10 mouse cellular contexts compared by ENCODE assay signal in the genomic region with DNA sequence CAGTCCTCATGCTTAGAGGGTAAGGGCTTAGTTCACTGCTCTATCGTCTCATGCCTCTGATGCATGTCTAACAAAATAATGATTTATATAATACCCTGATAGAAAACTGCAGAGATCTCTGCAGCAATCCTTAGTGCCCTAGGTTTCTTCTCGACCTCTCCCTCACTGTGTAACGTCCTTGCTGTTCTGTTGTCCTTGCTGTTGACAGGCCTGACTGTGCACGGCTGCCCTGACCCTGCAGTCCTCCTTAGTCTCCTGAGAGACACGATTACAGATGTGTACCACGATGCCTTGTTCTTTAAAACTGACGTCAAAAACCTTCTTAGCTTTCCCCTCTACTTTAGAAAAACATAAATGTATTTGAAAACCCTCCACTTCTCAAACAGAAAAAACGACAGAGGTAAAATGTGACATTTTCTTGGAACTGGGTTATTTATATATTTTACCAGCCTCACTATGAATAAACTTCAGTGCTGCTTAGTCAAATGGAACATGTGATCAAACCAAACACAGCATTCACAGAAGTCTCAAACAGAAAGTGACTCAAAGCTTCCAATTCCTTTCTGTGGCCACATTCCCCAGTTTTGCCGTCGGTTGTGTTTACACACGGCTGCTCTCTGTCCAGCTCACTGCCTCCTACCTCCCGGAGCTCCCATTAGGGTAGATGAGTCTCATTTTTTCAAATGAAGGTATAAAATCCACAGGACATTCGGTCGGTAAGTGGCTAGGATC. TPM values are rescaled to one million over a fixed set of nuclear protein-coding genes. Genes with fewer than 3 reads are reported as not detected.
DNase-seq lines count a peak whose midpoint lies in the region; ATAC-seq and TF ChIP-seq lines count a peak whose summit lies in the region.
"Had no signal": no experiment of that assay in that cellular context is flagged by ENCODE, and none has a peak within 500 bp of the region (broad histone marks: within the 10 kb centered on the region; RNA-seq: fewer than 3 reads in every experiment).

No protein-coding gene starts in this region.

- no peaks in the 10 kb centered on the region; the same call in 1 of the 2 replicates for H3K79me2 ChIP-seq in heart, adult 2 months (replicated peaks; ENCODE audit: control insufficient read depth, insufficient read depth, low read length)

- no peaks in the 10 kb centered on the region for H3K9me3 ChIP-seq in intestine, embryonic 15.5 days
- H3K9me3 ChIP-seq in stomach, embryonic 15.5 days, result no peaks in the 10 kb centered on the region
- H3K9me3 ChIP-seq in forebrain, embryonic 10.5 days, result no peaks in the 10 kb centered on the region

- no peak overlapping the region for H3K4me2 ChIP-seq in intestine, embryonic 15.5 days (replicated peaks)
- H3K4me2 ChIP-seq in stomach, embryonic 15.5 days, result peak overlapping the region; percentile 27; the same call in 1 of the 2 replicates

- H3K27me3 ChIP-seq in heart, adult 2 months (ENCODE audit: control insufficient read depth, insufficient read depth, low read length), result no peaks in the 10 kb centered on the region
- H3K27me3 ChIP-seq in intestine, embryonic 15.5 days (replicated peaks), result no peaks in the 10 kb centered on the region
- no peaks in the 10 kb centered on the region for H3K27me3 ChIP-seq in stomach, embryonic 15.5 days (replicated peaks)
- no peaks in the 10 kb centered on the region for H3K27me3 ChIP-seq in forebrain, embryonic 10.5 days (ENCODE audit: poor library complexity, severe bottlenecking)

- ATAC-seq in intestine, embryonic 15.5 days, result no peak
- peak; percentile 28; the same call in 1 of the 2 replicates for ATAC-seq in stomach, embryonic 15.5 days (ENCODE audit: insufficient read depth, low FRiP score, low read depth)

- no peak for DNase-seq in heart, adult 2 months
- no peak for DNase-seq in heart, adult 8-10 months (ENCODE audit: low spot score)
- DNase-seq in lung, adult 2 months, result no peak
- DNase-seq in lung, postnatal 14 days, result no peak
- no peak for DNase-seq in thymus, postnatal 25 days
- DNase-seq in forebrain, embryonic 10.5 days (ENCODE audit: extremely low spot score, low spot score), result no peak
- DNase-seq: layer of hippocampus, adult 9-11 months had no signal

- no peak for TF ChIP-seq EP300 in heart, adult 2 months (IDR thresholded peaks at IDR 0.05; ENCODE audit: insufficient read depth, low read depth, low read length)

- H3K4me3 ChIP-seq in heart, adult 2 months, result no peak overlapping the region
- peak overlapping the region; percentile 6 for H3K4me3 ChIP-seq in lung, adult 2 months (replicated peaks; ENCODE audit: extremely low read depth, low read depth, low read length)
- H3K4me3 ChIP-seq in intestine, embryonic 15.5 days (replicated peaks), result no peak overlapping the region
- no peak overlapping the region for H3K4me3 ChIP-seq in stomach, embryonic 15.5 days (replicated peaks)
- H3K4me3 ChIP-seq in forebrain, embryonic 10.5 days, result no peak overlapping the region
- H3K4me3 ChIP-seq: erythroblast, embryonic 14.5 days had no signal

- H3K27ac ChIP-seq in heart, adult 2 months, result peak overlapping the region; percentile 65
- H3K27ac ChIP-seq in intestine, embryonic 15.5 days, result 0 out of 2 replicates have a peak overlapping the region, but pooled peaks have one; percentile 19
- H3K27ac ChIP-seq in stomach, embryonic 15.5 days, result peak overlapping the region; percentile 70
- no peak overlapping the region for H3K27ac ChIP-seq in forebrain, embryonic 10.5 days

- intact Hi-C loops in heart, adult 2 months (cut with DNase I), result no loop called here

- no peak for TF ChIP-seq CTCF in heart, adult 2 months (IDR thresholded peaks at IDR 0.05)
- TF ChIP-seq CTCF in lung, adult 2 months (IDR thresholded peaks at IDR 0.05; ENCODE audit: insufficient read depth, low read length), result no peak

- TF ChIP-seq POLR2A in heart, adult 2 months (IDR thresholded peaks at IDR 0.05; ENCODE audit: insufficient read depth, low read depth, low read length), result no peak
- TF ChIP-seq POLR2A in lung, adult 2 months (IDR thresholded peaks at IDR 0.05; ENCODE audit: borderline replicate concordance, extremely low read depth, low read depth, low read length), result no peak

- WGBS in heart, adult 2 months, result 31% methylated on average over 14 of the region's 14 CpGs
- 44% methylated on average over 14 of the region's 14 CpGs for WGBS in lung, adult 2 months
- WGBS in intestine, embryonic 15.5 days, result 41% methylated on average over 14 of the region's 14 CpGs
- WGBS in stomach, embryonic 15.5 days, result 36% methylated on average over 14 of the region's 14 CpGs
- 87% methylated on average over 14 of the region's 14 CpGs for WGBS in forebrain, embryonic 10.5 days

- H3K36me3 ChIP-seq in heart, adult 2 months (ENCODE audit: control insufficient read depth, insufficient read depth, low read length), result no peaks in the 10 kb centered on the region; the same call in 1 of the 2 replicates
- H3K36me3 ChIP-seq in intestine, embryonic 15.5 days, result 0 out of 2 replicates have a peak, but pooled peaks cover 4% of the 10 kb centered on the region
- H3K36me3 ChIP-seq in stomach, embryonic 15.5 days, result 0 out of 2 replicates have a peak, but pooled peaks cover 7% of the 10 kb centered on the region
- H3K36me3 ChIP-seq in forebrain, embryonic 10.5 days (replicated peaks), result peaks cover 61% of the 10 kb centered on the region

- H3K4me1 ChIP-seq in heart, adult 2 months (ENCODE audit: control insufficient read depth, insufficient read depth, low read length), result peaks cover 11% of the 10 kb centered on the region
- peaks cover 15% of the 10 kb centered on the region for H3K4me1 ChIP-seq in lung, adult 2 months (ENCODE audit: control insufficient read depth, insufficient read depth, low read length)
- H3K4me1 ChIP-seq in intestine, embryonic 15.5 days (replicated peaks), result peaks cover 16% of the 10 kb centered on the region
- peaks cover 30% of the 10 kb centered on the region for H3K4me1 ChIP-seq in stomach, embryonic 15.5 days
- no peaks in the 10 kb centered on the region for H3K4me1 ChIP-seq in forebrain, embryonic 10.5 days

- H3K9ac ChIP-seq in heart, adult 2 months (ENCODE audit: low read depth, low read length), result no peak overlapping the region
- no peak overlapping the region for H3K9ac ChIP-seq in intestine, embryonic 15.5 days
- no peak overlapping the region for H3K9ac ChIP-seq in stomach, embryonic 15.5 days

RNA-seq across cellular contexts. Expression of a gene that starts 11.4 kb away (rescaled TPM):
- total RNA-seq in heart, adult 2 months (2021), result 10 to 100 TPM; 76.1 to 79.0 TPM
- polyA plus RNA-seq in heart, adult 2 months (2012; rRNA removed), result 41.7 and 83.0 TPM in 2 replicates
- 10 to 100 TPM; 69.1 to 85.0 (median 79.8) TPM for total RNA-seq in heart, adult 8-10 months (2022)
- 85.2 and 92.5 TPM in 2 replicates for polyA plus RNA-seq in lung, adult 2 months (2012; rRNA removed)
- polyA plus RNA-seq in intestine, embryonic 15.5 days (2015; fragmentation: Nextera tagmentation; extraction: Ambion mirVana), result 74.6 and 82.4 TPM in 2 replicates
- 118 and 119 TPM in 2 replicates for polyA plus RNA-seq in stomach, embryonic 15.5 days (2015; fragmentation: Nextera tagmentation; extraction: Ambion mirVana)
- polyA plus RNA-seq in forebrain, embryonic 10.5 days (2016; fragmentation: Nextera tagmentation; extraction: Ambion mirVana), result 85.6 and 87.5 TPM in 2 replicates

RNA-seq across cellular contexts. Expression of a gene that starts 54.0 kb away (rescaled TPM):
- total RNA-seq in heart, adult 2 months (2021), result 10 to 100 TPM; 36.0 to 39.1 TPM
- polyA plus RNA-seq in heart, adult 2 months (2012; rRNA removed), result 16.5 and 20.3 TPM in 2 replicates
- total RNA-seq in heart, adult 8-10 months (2022), result 10 to 100 TPM; 33.6 to 42.3 (median 34.1) TPM
- 55.1 and 60.5 TPM in 2 replicates for polyA plus RNA-seq in lung, adult 2 months (2012; rRNA removed)
- polyA plus RNA-seq in intestine, embryonic 15.5 days (2015; fragmentation: Nextera tagmentation; extraction: Ambion mirVana), result 64.3 and 74.9 TPM in 2 replicates
- 80.9 and 95.3 TPM in 2 replicates for polyA plus RNA-seq in stomach, embryonic 15.5 days (2015; fragmentation: Nextera tagmentation; extraction: Ambion mirVana)
- 48.6 and 50.0 TPM in 2 replicates for polyA plus RNA-seq in forebrain, embryonic 10.5 days (2016; fragmentation: Nextera tagmentation; extraction: Ambion mirVana)
